Mouse (Mus musculus) heart, adult 2 months (tissue): ENCODE results near the gene Gm19426. TPM values are rescaled to one million over a fixed set of nuclear protein-coding genes. Genes with fewer than 3 reads are reported as not detected.
A peak's percentile ranks its signal among the peaks of the same experiment; 100 is the strongest.

Experiments
- DNase-seq, 2 experiments: peaks; one replicate each; pipeline ENCODE4 v3.0.0; 2021
- H3K27ac ChIP-seq: fragments of 200-600 bp; 2 replicates; pipeline ENCODE4 v1.8.1; 2022
- H3K27me3 ChIP-seq: fragments of 200-500 bp; 2 replicates; pipeline ENCODE4 v1.6.1; 2012; ENCODE audit warnings: mild to moderate bottlenecking, low read length, inconsistent platforms, mixed read lengths; ENCODE audit not compliant: control insufficient read depth, insufficient read depth
- H3K36me3 ChIP-seq: fragments of 200-500 bp; 2 replicates; pipeline ENCODE4 v1.6.1; 2012; ENCODE audit warnings: low read length, inconsistent platforms; ENCODE audit not compliant: control insufficient read depth, insufficient read depth
- H3K4me1 ChIP-seq: fragments of 200-500 bp; 2 replicates; pipeline ENCODE4 v1.6.1; 2011; ENCODE audit warnings: low read length; ENCODE audit not compliant: control insufficient read depth, insufficient read depth
- H3K4me3 ChIP-seq: fragments of 200-600 bp; 2 replicates; pipeline ENCODE4 v1.8.1; 2022
- H3K79me2 ChIP-seq: fragments of 200-500 bp; replicated peaks from 2 replicates; pipeline ENCODE4 v1.6.1; 2012; ENCODE audit warnings: mild to moderate bottlenecking, inconsistent platforms, low read length, moderate library complexity, mixed read lengths; ENCODE audit not compliant: control insufficient read depth, insufficient read depth
- H3K9ac ChIP-seq: fragments of 200-500 bp; 2 replicates; pipeline ENCODE4 v1.6.1; 2012; ENCODE audit warnings: low read depth, mild to moderate bottlenecking, control low read depth, inconsistent platforms, low read length, mixed read lengths
- CTCF ChIP-seq: fragments of 200-600 bp; IDR thresholded peaks from 2 replicates; pipeline ENCODE4 v1.8.1; 2022; ENCODE audit warnings: antibody characterized with exemption, mild to moderate bottlenecking, moderate library complexity
- EP300 ChIP-seq: fragments of 200-500 bp; IDR thresholded peaks from 2 replicates; pipeline ENCODE4 v1.6.1; 2011; ENCODE audit warnings: low read depth, low read length, control low read depth; ENCODE audit not compliant: insufficient read depth
- POLR2A ChIP-seq: fragments of 200-500 bp; IDR thresholded peaks from 2 replicates; pipeline ENCODE4 v1.6.1; 2011; ENCODE audit warnings: mild to moderate bottlenecking, low read depth, low read length, control low read depth; ENCODE audit not compliant: insufficient read depth
- WGBS: fragments of 180-500 bp; shearing (Covaris S2); methylation state at CpG from one replicate; pipeline ENCODE4 v1.1.7; 2018; 5-methylcytosine and 5-hydroxymethylcytosine counted together
- intact Hi-C: fragments of 180-260 bp; cut with DNase I; formaldehyde crosslinking; loops from one replicate; pipeline ENCODE4 v1.15.1; 2025
- polyA plus RNA-seq: library from polyadenylated mRNA; depleted of rRNA; stranded (reverse); fragments of >200 nt; gene quantifications from 2 replicates; pipeline ENCODE4 v1.2.3, GENCODE M21; 2012
- total RNA-seq, 2 experiments: library from RNA; stranded (reverse); gene quantifications; 2 replicates each; pipeline ENCODE4 v1.2.3; 2021

The Gm19426 gene
- total and polyA plus RNA-seq, 3 experiments, result 1.5 to 2.0 (median 1.8) TPM

DNA sequence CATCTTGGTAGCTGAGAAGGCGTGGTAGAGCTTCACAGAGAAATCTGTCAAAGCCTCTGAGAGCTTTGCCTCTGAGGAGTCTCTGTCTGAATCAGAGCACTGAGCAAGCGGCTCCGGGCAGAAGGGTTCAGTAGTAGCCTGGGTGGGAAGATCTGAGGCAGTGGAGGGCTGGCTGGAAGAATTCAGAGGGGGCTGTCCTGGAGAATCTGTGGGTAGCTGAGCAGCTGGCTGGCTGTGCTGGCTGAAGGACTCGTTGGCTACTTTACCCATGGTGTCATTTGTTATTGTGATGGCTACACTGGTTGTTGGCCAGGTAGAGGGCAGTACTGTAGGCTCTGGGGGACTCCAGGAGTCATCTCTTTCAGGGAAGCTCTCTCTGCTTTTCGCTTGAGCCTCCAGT is 29.7 kb upstream of the Gm19426 start:
- no peak for TF ChIP-seq EP300
- no peak for TF ChIP-seq POLR2A
- TF ChIP-seq CTCF, result no peak
- 0 out of 2 replicates have a peak, but pooled peaks cover 1% of the 10 kb centered on the region for H3K4me1 ChIP-seq
- H3K4me3 ChIP-seq, result peak overlapping the region; percentile 40; the same call in 1 of the 2 replicates
- H3K27me3 ChIP-seq, result no peaks in the 10 kb centered on the region
- 80% methylated on average over 5 of the region's 5 CpGs for WGBS
- peak overlapping the region; percentile 80 for H3K27ac ChIP-seq
- no peaks in the 10 kb centered on the region for H3K79me2 ChIP-seq
- intact Hi-C loops, result no loop called here
- H3K36me3 ChIP-seq, result no peaks in the 10 kb centered on the region
- DNase-seq, result peak; percentile 21 to 35
- no peak overlapping the region; the same call in 1 of the 2 replicates for H3K9ac ChIP-seq

DNA sequence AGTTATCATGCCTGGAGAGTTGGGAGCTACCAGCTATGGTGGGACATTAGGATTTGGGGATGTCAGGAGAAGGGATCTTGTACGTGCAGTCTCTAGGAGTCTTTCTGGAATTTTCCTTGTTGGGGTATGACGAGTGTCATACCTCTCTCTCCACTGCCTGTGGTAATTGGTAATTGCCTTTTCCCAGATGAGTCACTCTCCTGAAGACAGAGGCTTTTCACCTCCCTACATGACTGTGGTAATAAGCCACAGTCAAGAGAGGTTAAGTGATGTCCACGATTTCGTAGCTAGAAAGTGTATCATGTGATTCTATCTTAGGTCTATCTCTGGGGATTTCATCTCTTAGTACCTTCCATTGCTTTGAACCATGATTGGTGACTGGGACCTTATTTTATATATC is 29.0 kb upstream of the Gm19426 start:
- no peaks in the 10 kb centered on the region for H3K27me3 ChIP-seq
- 84% methylated on average over 4 of the region's 4 CpGs for WGBS
- no peak for DNase-seq
- H3K79me2 ChIP-seq, result no peaks in the 10 kb centered on the region
- H3K9ac ChIP-seq, result no peak overlapping the region
- intact Hi-C loops, result no loop called here
- TF ChIP-seq EP300, result no peak
- no peak for TF ChIP-seq CTCF
- TF ChIP-seq POLR2A, result no peak
- H3K4me3 ChIP-seq, result no peak overlapping the region
- H3K36me3 ChIP-seq, result no peaks in the 10 kb centered on the region
- H3K27ac ChIP-seq, result no peak overlapping the region
- H3K4me1 ChIP-seq, result 0 out of 2 replicates have a peak, but pooled peaks cover 1% of the 10 kb centered on the region

DNA sequence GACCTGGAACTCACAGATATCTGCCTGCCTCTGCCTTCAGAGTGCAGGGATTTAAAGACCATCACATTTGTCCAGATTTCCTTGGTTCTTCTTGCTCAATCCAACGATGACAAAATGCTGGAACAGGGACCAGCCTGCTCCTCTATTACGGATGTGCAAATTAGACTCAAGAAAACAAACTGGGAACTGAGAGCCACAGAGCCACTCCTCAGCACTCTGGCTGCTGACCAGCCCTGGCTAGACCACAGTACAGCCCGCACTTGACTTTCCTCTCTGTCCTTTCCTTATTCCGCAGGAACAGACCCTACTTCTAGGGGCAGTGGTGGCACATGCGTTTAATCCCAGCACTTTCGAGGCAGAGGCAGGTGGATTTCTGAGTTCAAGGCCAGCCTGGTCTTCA is 27.0 kb upstream of the Gm19426 start:
- 70% methylated on average over 6 of the region's 6 CpGs for WGBS
- intact Hi-C loops, result no loop called here

DNA sequence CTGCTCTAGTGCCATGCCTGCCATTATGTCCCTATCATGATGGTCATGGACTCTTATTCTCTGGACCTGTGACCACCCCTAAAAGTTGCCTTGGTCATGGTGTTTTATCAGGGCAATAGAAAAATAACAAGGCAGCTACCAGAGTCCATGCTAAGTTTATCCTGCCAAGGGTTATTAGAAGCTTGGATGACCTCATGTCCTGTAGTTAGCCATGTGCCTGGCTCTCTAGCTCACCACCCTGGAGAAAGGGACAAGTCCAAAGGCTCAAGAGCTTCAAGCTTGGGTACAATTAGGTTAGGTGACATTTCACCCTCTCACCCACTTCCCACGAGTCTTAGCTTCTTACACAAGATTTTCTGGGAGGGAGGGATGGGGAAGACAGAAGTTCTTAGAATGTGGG is 19.4 kb upstream of the Gm19426 start:
- no peaks in the 10 kb centered on the region for H3K36me3 ChIP-seq
- H3K79me2 ChIP-seq, result no peaks in the 10 kb centered on the region
- no peaks in the 10 kb centered on the region for H3K27me3 ChIP-seq
- no peak overlapping the region for H3K4me3 ChIP-seq
- WGBS, result 52% methylated on average over 1 of the region's 1 CpGs
- no peak for TF ChIP-seq EP300
- TF ChIP-seq CTCF, result no peak
- no peak for TF ChIP-seq POLR2A
- intact Hi-C loops, result no loop called here
- DNase-seq, result no peak
- no peak overlapping the region for H3K27ac ChIP-seq
- no peak overlapping the region for H3K9ac ChIP-seq
- no peaks in the 10 kb centered on the region for H3K4me1 ChIP-seq

More for the DNA sequence above, 27.0 kb upstream of the Gm19426 start:
- H3K27me3 ChIP-seq, result no peaks in the 10 kb centered on the region
- no peak overlapping the region for H3K4me3 ChIP-seq
- no peaks in the 10 kb centered on the region for H3K79me2 ChIP-seq
- H3K4me1 ChIP-seq, result no peaks in the 10 kb centered on the region
- no peaks in the 10 kb centered on the region for H3K36me3 ChIP-seq
- TF ChIP-seq POLR2A (0 out of 2 replicates have a peak, but pooled peaks have one; percentile 43), EP300 (no peak)
- H3K27ac ChIP-seq, result no peak overlapping the region
- DNase-seq, result peak; percentile 68 to 72
- H3K9ac ChIP-seq, result no peak overlapping the region

DNA sequence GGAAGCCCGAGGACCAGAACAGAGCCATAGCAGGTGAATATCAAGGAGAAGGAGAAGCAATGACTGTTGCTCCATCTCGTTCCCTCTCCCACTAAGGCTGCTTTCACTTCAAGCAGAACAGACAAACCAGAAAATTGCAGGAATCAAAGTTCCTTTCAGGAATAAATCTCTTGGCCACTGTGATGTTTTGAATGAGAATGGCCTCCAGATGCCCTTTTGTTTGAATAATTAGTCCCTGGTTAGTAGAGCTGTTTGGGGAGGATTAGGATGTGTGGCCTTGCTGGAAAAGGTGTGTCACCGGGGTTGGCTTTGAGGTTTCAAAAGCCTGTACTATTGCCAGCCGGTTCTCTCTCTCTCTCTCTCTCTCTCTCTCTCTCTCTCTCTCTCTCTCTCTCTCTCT is 18.8 kb upstream of the Gm19426 start:
- H3K27ac ChIP-seq, result no peak overlapping the region
- H3K9ac ChIP-seq, result no peak overlapping the region
- no peak overlapping the region for H3K4me3 ChIP-seq
- no peaks in the 10 kb centered on the region for H3K27me3 ChIP-seq
- TF ChIP-seq POLR2A, result no peak
- TF ChIP-seq CTCF, result no peak
- no peak for TF ChIP-seq EP300
- DNase-seq, result no peak
- no peaks in the 10 kb centered on the region for H3K79me2 ChIP-seq
- intact Hi-C loops, result no loop called here
- H3K4me1 ChIP-seq, result no peaks in the 10 kb centered on the region
- 59% methylated on average over 4 of the region's 4 CpGs for WGBS
- no peaks in the 10 kb centered on the region for H3K36me3 ChIP-seq

DNA sequence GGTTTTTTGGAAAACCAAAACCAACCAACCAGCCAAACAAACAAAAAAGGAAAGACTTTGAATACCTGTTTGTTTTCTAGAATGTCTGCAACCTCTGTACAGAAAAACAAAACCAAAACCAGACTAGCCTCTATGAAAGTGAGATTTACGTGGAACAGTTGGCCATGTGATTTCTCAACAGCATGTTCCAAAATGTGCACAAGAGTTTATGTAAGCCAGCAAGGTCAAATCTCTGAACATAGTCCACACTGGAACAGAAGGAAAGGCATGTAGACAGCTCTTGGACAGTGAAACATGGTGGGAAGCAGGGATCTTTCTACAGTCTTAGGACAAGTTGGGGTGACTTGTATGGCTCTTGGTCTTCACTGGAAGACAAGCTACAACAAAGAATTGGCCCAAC is 18.4 kb upstream of the Gm19426 start:
- Histone ChIP-seq H3K27me3 (no peaks in the 10 kb centered on the region), H3K4me1 (no peaks in the 10 kb centered on the region), H3K9ac (no peak overlapping the region), H3K36me3 (no peaks in the 10 kb centered on the region), H3K79me2 (no peaks in the 10 kb centered on the region), H3K27ac (no peak overlapping the region), H3K4me3 (no peak overlapping the region)
- WGBS, result 64% methylated on average over 1 of the region's 1 CpGs
- DNase-seq, result no peak
- intact Hi-C loops, result no loop called here
- no peak for TF ChIP-seq POLR2A
- TF ChIP-seq EP300, result no peak
- TF ChIP-seq CTCF, result no peak
